Mouse (Mus musculus) heart, embryonic 16.5 days (tissue): ENCODE results near the gene Gm9918. TPM values are rescaled to one million over a fixed set of nuclear protein-coding genes. Genes with fewer than 3 reads are reported as not detected.

Experiments used
- ATAC-seq: fragments of 200-750 bp; cut with Nextera tagmentation; replicated peaks from 2 replicates; pipeline ENCODE4 v1.8.0; 2017; ENCODE audit warnings: moderate number of reproducible peaks; ENCODE audit not compliant: insufficient read depth, low FRiP score; ENCODE audit errors: extremely low read depth
- H3K27ac ChIP-seq: fragments of 300-500 bp; sonication (generic); 2 replicates; pipeline ENCODE4 v1.5.1; 2014; ENCODE audit warnings: mild to moderate bottlenecking, low read length, control low read depth, moderate library complexity
- H3K27me3 ChIP-seq: fragments of 300-500 bp; sonication (generic); 2 replicates; pipeline ENCODE4 v1.6.1; 2014; ENCODE audit warnings: low read length, mixed read lengths; ENCODE audit not compliant: control insufficient read depth, insufficient read depth
- H3K36me3 ChIP-seq: fragments of 300-500 bp; sonication (generic); 2 replicates; pipeline ENCODE4 v1.6.1; 2014; ENCODE audit not compliant: control insufficient read depth, insufficient read depth
- H3K4me1 ChIP-seq: fragments of 300-500 bp; sonication (generic); 2 replicates; pipeline ENCODE4 v1.6.1; 2014; ENCODE audit warnings: low read length, mixed read lengths; ENCODE audit not compliant: control insufficient read depth, insufficient read depth
- H3K4me2 ChIP-seq: fragments of 300-500 bp; sonication (generic); 2 replicates; pipeline ENCODE4 v1.6.1; 2014; ENCODE audit warnings: low read depth, mild to moderate bottlenecking, control low read depth, low read length
- H3K4me3 ChIP-seq: fragments of 300-500 bp; sonication (generic); 2 replicates; pipeline ENCODE4 v1.5.1; 2014; ENCODE audit warnings: mild to moderate bottlenecking, control low read depth, low read length
- H3K9ac ChIP-seq: fragments of 300-500 bp; sonication (generic); 2 replicates; pipeline ENCODE4 v1.6.1; 2014; ENCODE audit warnings: low read length, control low read depth
- H3K9me3 ChIP-seq: fragments of 300-500 bp; sonication (generic); replicated peaks from 2 replicates; pipeline ENCODE4 v1.6.1; 2016; ENCODE audit warnings: low read length; ENCODE audit not compliant: control insufficient read depth
- WGBS: fragments of 180-500 bp; shearing (Covaris S2); extraction: QIAGEN DNeasy Blood & Tissue Kit; methylation state at CpG from one replicate; pipeline ENCODE4 v1.1.7; 2014; 5-methylcytosine and 5-hydroxymethylcytosine counted together
- polyA plus RNA-seq: library from polyadenylated mRNA; unstranded; fragments of >200 nt; fragmentation: Nextera tagmentation; extraction: Ambion mirVana; gene quantifications from 2 replicates; pipeline ENCODE4 v1.2.1, GENCODE M21; 2015

Gene Gm9918
- polyA plus RNA-seq, 1 experiment from 2014 or later: 0.12 TPM

GRCm38 (mm10) chr15:102282463-102283292 lies 12.3 kb downstream of the Gm9918 start:
- 71% methylated on average over 8 of the region's 8 CpGs for WGBS
- Histone ChIP-seq H3K27ac (no peak overlapping the region), H3K36me3 (peaks cover 8% of the 10 kb centered on the region), H3K4me3 (no peak overlapping the region), H3K4me2 (no peak overlapping the region), H3K9me3 (no peaks in the 10 kb centered on the region), H3K9ac (no peak overlapping the region), H3K4me1 (peaks cover 13% of the 10 kb centered on the region), H3K27me3 (no peaks in the 10 kb centered on the region)
- no peak for ATAC-seq

- 51% methylated on average over 3 of the region's 3 CpGs for WGBS
- Histone ChIP-seq H3K9ac (no peak overlapping the region), H3K27ac (no peak overlapping the region), H3K27me3 (no peaks in the 10 kb centered on the region), H3K4me1 (peaks cover 11% of the 10 kb centered on the region), H3K36me3 (peaks cover 8% of the 10 kb centered on the region), H3K9me3 (no peaks in the 10 kb centered on the region), H3K4me3 (no peak overlapping the region), H3K4me2 (no peak overlapping the region)
- ATAC-seq: no peak
Measured at GRCm38 (mm10) chr15:102283648-102284047, 13.3 kb downstream of the Gm9918 start.

DNA sequence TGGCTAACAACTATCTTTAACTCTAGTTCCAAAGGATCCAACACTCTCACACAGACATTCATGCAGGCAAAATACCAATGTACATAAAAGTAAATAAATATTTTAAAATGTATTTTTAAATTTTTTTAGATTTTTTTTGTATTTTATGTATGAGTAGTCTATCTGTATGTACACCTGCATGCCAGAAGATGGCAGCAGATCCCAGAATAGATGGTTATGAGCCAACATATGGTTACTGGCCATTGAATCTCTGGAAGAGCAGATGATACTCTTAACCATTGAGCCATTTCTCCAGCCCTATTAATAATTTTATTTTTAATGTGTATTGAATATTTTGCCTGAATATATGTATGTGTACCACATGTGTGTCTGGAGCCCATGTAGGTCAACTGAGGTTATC lies 17.0 kb downstream of the Gm9918 start:
- Histone ChIP-seq H3K9ac (no peak overlapping the region), H3K27ac (no peak overlapping the region), H3K4me1 (no peaks in the 10 kb centered on the region), H3K4me2 (no peak overlapping the region), H3K4me3 (no peak overlapping the region), H3K36me3 (no peaks in the 10 kb centered on the region), H3K27me3 (no peaks in the 10 kb centered on the region), H3K9me3 (no peaks in the 10 kb centered on the region)
- ATAC-seq: no peak

DNA sequence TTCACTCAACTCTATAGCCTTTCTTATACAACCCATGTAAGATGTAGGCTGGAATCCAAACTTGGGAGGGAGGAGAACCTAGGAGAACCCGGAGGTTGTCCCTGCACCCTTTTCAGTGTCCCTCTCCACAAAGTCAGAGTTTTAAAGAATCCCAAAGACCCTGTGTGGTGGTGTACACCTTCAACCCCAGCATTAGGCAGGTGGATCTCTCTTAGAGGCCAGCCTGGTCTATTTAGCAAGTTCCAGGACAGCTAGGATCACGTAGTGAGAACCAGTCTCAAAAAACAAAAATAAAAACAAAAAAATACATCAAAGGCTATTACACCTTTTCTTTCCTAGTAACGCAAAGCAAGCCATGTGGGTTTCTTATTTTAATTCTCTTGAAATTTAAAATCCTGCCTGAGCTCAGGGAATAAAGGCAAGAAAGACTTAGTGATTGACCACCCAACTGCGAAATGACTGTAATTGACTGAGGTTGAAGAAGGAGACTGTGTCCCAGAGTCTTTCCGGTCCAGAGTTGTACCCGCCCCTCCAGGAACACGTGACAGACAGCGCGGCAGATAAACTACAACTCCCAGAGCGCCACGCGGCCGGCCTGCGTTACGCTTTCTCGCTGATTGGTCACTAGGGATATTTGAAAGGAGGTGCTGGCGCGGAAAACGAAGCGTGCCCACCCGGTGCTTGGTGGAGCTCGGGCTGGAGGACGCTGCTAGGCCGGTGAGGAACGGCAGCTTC lies 25.4 kb downstream of the Gm9918 start, which contains the start of gene Espl1:
Espl1 (plus strand) TSS at position 634 of the 735 bp plus-strand sequence.
- WGBS: 7% methylated on average over 25 of the region's 25 CpGs
- Histone ChIP-seq H3K27me3 (no peaks in the 10 kb centered on the region), H3K4me1 (peaks cover 9% of the 10 kb centered on the region), H3K9me3 (no peaks in the 10 kb centered on the region), H3K27ac (no peak within 1 kb of the TSS), H3K4me2 (peak within 1 kb of the TSS; percentile 95), H3K4me3 (peak within 1 kb of the TSS; percentile 84), H3K36me3 (peaks cover 13% of the 10 kb centered on the region), H3K9ac (peak within 1 kb of the TSS; percentile 79)
- peak; percentile 98 for ATAC-seq

DNA sequence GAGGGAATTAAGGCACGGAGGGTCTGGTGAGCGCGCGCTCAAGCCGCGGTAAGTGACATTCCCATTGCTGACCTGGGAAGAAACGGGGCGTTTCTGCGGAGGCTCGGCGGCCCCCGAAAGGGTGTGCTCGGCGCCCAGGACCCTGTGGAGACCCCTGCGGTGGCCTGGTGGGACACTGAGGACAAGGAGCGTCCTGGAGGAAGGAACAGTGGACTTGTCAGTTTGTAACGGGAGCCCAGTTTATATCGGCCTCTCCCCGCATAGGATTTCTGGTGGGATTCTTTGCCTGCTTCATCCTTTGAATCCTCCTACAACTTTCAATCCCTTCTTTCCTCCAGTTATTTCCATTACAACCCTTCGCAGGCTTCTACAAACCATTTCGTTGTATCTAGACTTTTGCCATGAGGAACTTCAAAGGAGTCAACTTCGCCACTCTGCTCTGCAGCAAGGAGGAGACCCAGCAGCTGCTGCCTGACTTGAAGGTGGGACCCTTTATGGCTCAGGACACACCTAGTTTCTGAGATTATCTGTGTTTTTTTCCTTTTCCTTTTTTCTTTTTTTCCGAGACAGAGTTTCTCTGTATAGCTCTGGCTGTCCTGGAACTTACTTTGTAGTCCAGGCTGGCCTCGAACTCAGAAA lies 26.1 kb downstream of the Gm9918 start:
- peaks cover 9% of the 10 kb centered on the region for H3K4me1 ChIP-seq
- H3K4me3 ChIP-seq: peak overlapping the region; percentile 84
- 0 out of 2 replicates have a peak, but pooled peaks have one; percentile 11 for ATAC-seq
- H3K9ac ChIP-seq: peak overlapping the region; percentile 79
- no peaks in the 10 kb centered on the region for H3K9me3 ChIP-seq
- 4% methylated on average over 24 of the region's 24 CpGs for WGBS
- no peak overlapping the region for H3K27ac ChIP-seq
- H3K4me2 ChIP-seq: peak overlapping the region; percentile 95
- peaks cover 18% of the 10 kb centered on the region for H3K36me3 ChIP-seq
- no peaks in the 10 kb centered on the region for H3K27me3 ChIP-seq

DNA sequence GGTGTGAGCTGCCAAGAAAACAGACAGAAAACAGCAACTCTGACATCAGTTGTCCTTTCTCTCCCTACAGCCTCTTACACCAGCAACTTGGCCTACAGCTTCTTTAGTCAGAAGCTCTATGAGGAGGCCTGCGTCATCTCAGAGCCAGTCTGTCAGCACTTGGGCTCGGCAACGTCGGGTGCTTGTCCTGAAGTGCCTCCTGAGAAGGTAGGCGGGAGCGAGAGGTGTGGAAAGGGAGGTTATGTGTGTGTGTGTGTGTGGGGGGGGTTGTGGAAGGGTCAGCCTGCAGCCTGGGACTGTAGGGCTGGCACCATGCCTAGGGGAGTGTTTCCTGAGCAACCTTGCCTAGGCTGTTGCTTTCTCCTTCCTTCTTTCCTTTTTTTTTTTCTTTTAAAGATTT lies 32.2 kb downstream of the Gm9918 start:
- 32% methylated on average over 6 of the region's 6 CpGs for WGBS
- Histone ChIP-seq H3K4me1 (no peaks in the 10 kb centered on the region), H3K27ac (peak overlapping the region; percentile 50), H3K9me3 (no peaks in the 10 kb centered on the region), H3K9ac (no peak overlapping the region), H3K4me2 (no peak overlapping the region), H3K36me3 (peaks cover 45% of the 10 kb centered on the region), H3K27me3 (no peaks in the 10 kb centered on the region), H3K4me3 (no peak overlapping the region)
- peak; percentile 93 for ATAC-seq

- Histone ChIP-seq H3K36me3 (peaks cover 48% of the 10 kb centered on the region), H3K4me1 (no peaks in the 10 kb centered on the region), H3K4me2 (no peak overlapping the region), H3K27me3 (no peaks in the 10 kb centered on the region), H3K9ac (no peak overlapping the region), H3K4me3 (no peak overlapping the region), H3K27ac (no peak overlapping the region), H3K9me3 (no peaks in the 10 kb centered on the region)
- no peak for ATAC-seq
- 78% methylated on average over 9 of the region's 9 CpGs for WGBS
Measured at GRCm38 (mm10) chr15:102308717-102309116, 38.4 kb downstream of the Gm9918 start.

DNA sequence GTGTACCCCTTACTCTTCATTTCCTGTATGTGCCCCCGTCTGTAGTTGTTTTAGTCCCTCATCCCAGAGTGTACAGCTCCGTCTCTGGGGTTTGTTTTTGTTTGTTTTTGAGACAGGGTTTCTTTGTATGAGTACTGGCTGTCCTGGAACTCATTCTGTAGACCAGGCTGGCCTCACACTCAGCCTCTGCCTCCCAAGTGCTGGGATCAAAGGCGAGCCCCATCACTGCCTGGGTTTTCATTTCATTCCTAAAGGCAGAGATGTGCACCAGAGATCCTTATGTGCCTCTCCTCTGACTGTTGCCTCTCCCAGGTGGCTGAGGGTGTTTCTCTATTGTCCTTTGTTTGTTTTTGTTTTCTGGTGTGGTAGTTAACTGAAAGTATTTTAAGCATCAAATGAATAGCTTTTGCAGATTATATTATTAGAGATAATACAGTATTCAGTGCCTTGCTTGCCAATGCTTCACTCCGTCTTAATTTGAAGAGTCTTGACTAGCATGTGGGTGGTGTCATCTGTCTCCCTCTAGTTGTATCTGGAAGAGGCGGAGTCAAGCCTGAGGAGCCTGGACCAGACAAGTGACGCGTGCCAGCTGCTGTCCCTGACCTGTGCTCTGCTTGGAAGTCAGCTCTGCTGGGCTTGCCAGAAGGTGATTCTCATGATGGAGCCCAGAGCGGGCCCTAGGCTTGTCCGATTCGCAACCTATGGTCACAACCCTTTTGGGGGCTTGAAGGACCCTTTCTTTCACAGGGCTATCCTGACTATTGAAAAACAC lies 39.9 kb downstream of the Gm9918 start:
- no peaks in the 10 kb centered on the region for H3K27me3 ChIP-seq
- no peak overlapping the region for H3K4me2 ChIP-seq
- H3K9me3 ChIP-seq: no peaks in the 10 kb centered on the region
- no peak overlapping the region for H3K9ac ChIP-seq
- H3K4me3 ChIP-seq: no peak overlapping the region
- no peak overlapping the region for H3K27ac ChIP-seq
- 53% methylated on average over 10 of the region's 10 CpGs for WGBS
- H3K36me3 ChIP-seq: peaks cover 47% of the 10 kb centered on the region
- H3K4me1 ChIP-seq: no peaks in the 10 kb centered on the region
- ATAC-seq: peak; percentile 67
